8 mouse cellular contexts compared by ENCODE assay signal in the genomic region with DNA sequence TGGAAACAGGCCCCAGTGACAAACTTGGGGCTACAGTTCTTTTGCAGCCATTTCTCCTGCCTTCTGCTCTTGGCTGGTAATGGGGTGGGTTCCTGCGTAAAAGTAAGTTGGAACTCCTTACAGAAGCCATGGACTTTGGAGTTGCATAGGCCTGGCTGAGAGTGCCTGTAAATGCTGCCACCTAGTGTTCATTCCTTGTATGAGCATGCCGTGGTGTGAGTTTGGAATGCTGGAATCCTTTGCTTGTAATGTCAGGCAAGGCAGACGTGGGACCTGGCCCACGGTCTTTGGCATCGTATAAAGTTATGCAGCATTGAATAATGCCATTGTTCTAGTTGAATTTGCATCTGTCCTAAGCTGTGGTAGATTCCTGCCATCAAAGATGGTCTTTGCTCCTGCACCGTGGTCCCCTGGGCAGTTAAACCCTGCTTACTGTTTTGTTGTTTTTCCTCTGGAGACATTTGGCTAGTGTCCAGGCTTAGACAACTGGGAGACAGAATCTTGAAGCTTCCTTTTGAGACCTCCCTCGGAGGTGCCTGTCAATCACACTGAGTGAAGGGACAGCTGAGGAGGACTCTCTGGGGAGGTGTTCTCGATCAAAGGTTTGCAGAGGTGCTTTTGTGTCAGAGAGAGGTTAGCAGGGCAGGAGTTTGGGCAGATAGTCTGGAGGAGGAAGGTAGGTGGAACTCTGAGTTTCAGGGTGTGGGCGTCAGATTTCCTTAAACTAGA. TPM values are rescaled to one million over a fixed set of nuclear protein-coding genes. Genes with fewer than 3 reads are reported as not detected.
DNase-seq lines count a peak whose midpoint lies in the region; ATAC-seq lines count a peak whose summit lies in the region.

No protein-coding gene starts in this region.

- no peaks in the 10 kb centered on the region for H3K36me3 ChIP-seq in liver, embryonic 12.5 days
- H3K36me3 ChIP-seq in forebrain, embryonic 15.5 days: no peaks in the 10 kb centered on the region
- H3K36me3 ChIP-seq in hindbrain, embryonic 14.5 days (replicated peaks; ENCODE audit: control insufficient read depth, insufficient read depth): no peaks in the 10 kb centered on the region

- H3K9ac ChIP-seq in liver, embryonic 12.5 days: no peak overlapping the region
- no peak overlapping the region for H3K9ac ChIP-seq in forebrain, embryonic 15.5 days (replicated peaks)
- no peak overlapping the region for H3K9ac ChIP-seq in hindbrain, embryonic 14.5 days

- H3K4me3 ChIP-seq in liver, embryonic 12.5 days: no peak overlapping the region
- H3K4me3 ChIP-seq in forebrain, embryonic 15.5 days: no peak overlapping the region
- H3K4me3 ChIP-seq in hindbrain, embryonic 14.5 days (replicated peaks; ENCODE audit: low read length): no peak overlapping the region

- ATAC-seq in liver, embryonic 12.5 days: no peak
- peak; percentile 59; the same call in 1 of the 2 replicates for ATAC-seq in forebrain, embryonic 15.5 days (replicated peaks)
- peak; percentile 44; the same call in 1 of the 2 replicates for ATAC-seq in hindbrain, embryonic 14.5 days (ENCODE audit: low FRiP score)

- no peak overlapping the region for H3K27ac ChIP-seq in liver, embryonic 12.5 days
- no peak overlapping the region for H3K27ac ChIP-seq in forebrain, embryonic 15.5 days (replicated peaks)
- H3K27ac ChIP-seq in hindbrain, embryonic 14.5 days: no peak overlapping the region

- peaks cover 14% of the 10 kb centered on the region for H3K4me1 ChIP-seq in liver, embryonic 12.5 days
- peaks cover 3% of the 10 kb centered on the region; the same call in 1 of the 2 replicates for H3K4me1 ChIP-seq in forebrain, embryonic 15.5 days
- H3K4me1 ChIP-seq in hindbrain, embryonic 14.5 days (replicated peaks; ENCODE audit: control insufficient read depth, insufficient read depth, low read length): 0 out of 2 replicates have a peak, but pooled peaks cover 5% of the 10 kb centered on the region

- 28% methylated on average over 9 of the region's 9 CpGs for WGBS in liver, embryonic 12.5 days (ENCODE audit: insufficient replicate concordance)
- 24% methylated on average over 9 of the region's 9 CpGs for WGBS in forebrain, embryonic 15.5 days
- WGBS in hindbrain, embryonic 14.5 days: 26% methylated on average over 9 of the region's 9 CpGs

- H3K4me2 ChIP-seq in liver, embryonic 12.5 days: no peak overlapping the region
- no peak overlapping the region for H3K4me2 ChIP-seq in forebrain, embryonic 15.5 days (replicated peaks)
- H3K4me2 ChIP-seq in hindbrain, embryonic 14.5 days (replicated peaks): no peak overlapping the region

- H3K27me3 ChIP-seq in liver, embryonic 12.5 days (replicated peaks): peaks cover 26% of the 10 kb centered on the region
- peaks cover 4% of the 10 kb centered on the region; the same call in 1 of the 2 replicates for H3K27me3 ChIP-seq in forebrain, embryonic 15.5 days
- no peaks in the 10 kb centered on the region; the same call in 1 of the 2 replicates for H3K27me3 ChIP-seq in hindbrain, embryonic 14.5 days (ENCODE audit: control insufficient read depth, insufficient read depth, low read length)

- no peaks in the 10 kb centered on the region for H3K9me3 ChIP-seq in liver, embryonic 12.5 days (replicated peaks)
- no peaks in the 10 kb centered on the region for H3K9me3 ChIP-seq in forebrain, embryonic 15.5 days
- no peaks in the 10 kb centered on the region for H3K9me3 ChIP-seq in hindbrain, embryonic 14.5 days (ENCODE audit: control insufficient read depth, low read length)

- peak; percentile 66 for DNase-seq in liver
- peak; percentile 16 for DNase-seq in cerebellum, adult 11-12 months
- DNase-seq in hindbrain, embryonic 14.5 days (ENCODE audit: low spot score): peak; percentile 92
- peak; percentile 81 to 83 for DNase-seq in layer of hippocampus, postnatal 10 days (ENCODE audit: low spot score in 2 of 2)
- peak; percentile 89 for DNase-seq in lung, postnatal 36 days
- DNase-seq in right cerebral cortex, postnatal 10 days (ENCODE audit: low spot score in 2 of 2): peak; percentile 79 to 83

RNA-seq across cellular contexts. Expression of a gene that starts 58.1 kb away (rescaled TPM):
- 19.2 and 21.5 TPM in 2 replicates for polyA plus RNA-seq in liver, embryonic 12.5 days (2016; fragmentation: Nextera tagmentation; extraction: Ambion mirVana)
- 6.5 and 8.4 TPM in 2 replicates for polyA plus RNA-seq in forebrain, embryonic 15.5 days (2015; fragmentation: Nextera tagmentation; extraction: Ambion mirVana)
- polyA plus RNA-seq in hindbrain, embryonic 14.5 days (2014; fragmentation: Nextera tagmentation; extraction: Ambion mirVana): 13.1 and 14.2 TPM in 2 replicates
- total RNA-seq in layer of hippocampus, postnatal 10 days (2021): 10 to 100 TPM; 22.1 to 29.0 TPM

Comparison
In these comparisons a context has a peak if more than half of its experiments do, and no peak if none do; other contexts are left out.
1. DNase-seq: peak in every context shown above with its lines; median percentile 92 in hindbrain, embryonic 14.5 days; 89 in lung, postnatal 36 days; 82 in layer of hippocampus, postnatal 10 days; 81 in right cerebral cortex, postnatal 10 days; 66 in liver; 16 in cerebellum, adult 11-12 months.